Mouse (Mus musculus) kidney, adult 8-10 months (tissue): ENCODE results near the gene Nuak2.

Experiments used
- DNase-seq, 2 experiments: peaks; one replicate each; pipeline ENCODE4 v3.0.0; 2022

Nuak2 gene

GRCm38 (mm10) chr1:132328565-132328964 is 12.6 kb downstream of the Nuak2 start:
- peak; percentile 75 to 82 for DNase-seq

GRCm38 (mm10) chr1:132329656-132330055 is 13.7 kb downstream of the Nuak2 start:
- DNase-seq, result no peak

DNA sequence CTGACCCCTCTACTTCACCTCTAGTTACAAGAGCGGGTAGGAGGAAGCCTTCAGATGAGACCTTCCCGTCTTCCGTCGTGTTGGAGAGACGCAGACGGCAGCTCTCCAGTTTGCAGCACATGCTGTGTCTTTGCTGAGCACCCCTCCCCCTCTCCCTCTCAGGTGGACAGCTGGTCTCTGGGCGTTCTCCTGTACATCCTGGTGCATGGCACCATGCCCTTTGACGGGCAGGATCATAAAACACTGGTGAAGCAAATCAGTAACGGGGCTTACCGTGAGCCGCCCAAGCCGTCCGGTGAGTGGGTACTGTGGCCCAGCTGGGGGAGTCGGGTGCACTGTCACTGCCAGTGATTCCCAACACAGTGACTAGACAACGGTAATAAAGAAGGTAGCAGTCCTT is 14.5 kb downstream of the Nuak2 start:
- DNase-seq, result no peak

DNA sequence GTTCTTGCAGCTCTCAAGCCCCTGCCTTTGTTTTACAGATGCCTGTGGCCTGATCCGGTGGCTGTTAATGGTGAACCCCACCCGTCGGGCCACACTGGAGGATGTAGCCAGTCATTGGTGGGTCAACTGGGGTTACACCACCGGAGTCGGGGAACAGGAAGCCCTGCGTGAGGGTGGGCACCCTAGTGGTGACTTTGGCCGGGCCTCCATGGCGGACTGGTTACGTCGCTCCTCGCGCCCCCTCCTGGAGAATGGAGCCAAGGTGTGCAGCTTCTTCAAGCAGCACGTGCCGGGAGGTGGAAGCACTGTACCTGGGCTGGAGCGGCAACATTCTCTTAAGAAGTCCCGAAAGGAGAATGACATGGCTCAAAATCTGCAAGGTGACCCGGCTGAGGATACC is 15.4 kb downstream of the Nuak2 start:
- no peak for DNase-seq

- DNase-seq, result no peak
These were observed 17.3 kb downstream of the Nuak2 start for GRCm38 (mm10) chr1:132333201-132333600.

GRCm38 (mm10) chr1:132333675-132334141 is 17.8 kb downstream of the Nuak2 start:
- DNase-seq, result peak; percentile 94 to 96

GRCm38 (mm10) chr1:132334178-132334801 is 18.4 kb downstream of the Nuak2 start:
- DNase-seq, result no peak

DNA sequence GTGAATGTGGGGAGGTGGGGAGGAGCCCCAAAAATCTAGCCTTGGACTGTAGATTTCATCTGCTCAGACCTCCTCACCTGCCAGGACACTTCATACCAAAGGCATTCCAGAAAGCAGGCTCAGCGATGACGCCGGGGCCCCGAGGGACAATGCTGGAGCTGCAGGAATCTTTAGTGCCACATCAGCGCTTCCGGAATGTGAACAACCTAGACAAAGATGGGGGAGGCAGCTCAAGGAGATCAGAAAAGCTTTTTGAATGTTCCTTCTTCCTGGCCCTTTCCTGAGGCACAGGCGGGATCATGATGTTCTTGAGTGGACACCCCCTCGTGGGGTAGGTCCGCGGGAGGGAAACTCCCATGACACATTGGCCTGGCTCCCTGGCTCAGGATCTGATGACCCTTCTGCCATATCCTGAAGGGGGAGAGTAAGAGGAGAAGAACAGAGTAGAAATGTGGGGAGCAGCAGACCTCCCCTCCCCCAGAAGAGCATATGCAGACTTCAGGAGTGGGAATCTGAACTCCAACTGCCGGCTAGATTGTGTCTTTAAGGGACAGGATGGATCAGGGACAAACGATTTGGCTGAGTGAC is 19.5 kb downstream of the Nuak2 start:
- peak; percentile 82 to 84 for DNase-seq

- DNase-seq, result no peak
These were observed 21.0 kb downstream of the Nuak2 start for GRCm38 (mm10) chr1:132336921-132337320.

- peak; percentile 71 to 87 for DNase-seq
These were observed 22.2 kb downstream of the Nuak2 start for GRCm38 (mm10) chr1:132338027-132338660.

GRCm38 (mm10) chr1:132341731-132342501 is 26.0 kb downstream of the Nuak2 start:
- peak; percentile 63 to 80 for DNase-seq

GRCm38 (mm10) chr1:132342518-132342917 is 26.6 kb downstream of the Nuak2 start:
- no peak for DNase-seq

DNA sequence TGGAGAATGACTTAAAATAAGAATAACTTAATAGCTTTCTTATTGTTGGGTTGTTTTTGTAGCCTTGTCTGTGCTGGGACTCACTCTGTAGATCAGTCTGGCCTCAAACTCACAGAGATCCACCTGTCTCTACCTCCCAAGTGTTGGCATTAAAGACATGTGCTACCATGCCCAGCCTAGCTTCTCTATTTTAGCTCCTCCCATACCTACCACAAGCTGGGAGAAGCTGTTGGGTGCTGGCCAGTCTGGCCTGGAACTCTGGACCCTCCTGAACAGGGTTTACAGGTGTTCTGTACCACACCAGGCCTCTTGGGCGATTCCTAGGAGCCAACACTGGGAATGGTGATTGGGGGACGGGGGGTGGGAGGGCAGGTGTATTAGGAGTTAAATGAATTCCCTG is 27.3 kb downstream of the Nuak2 start:
- DNase-seq, result no peak

GRCm38 (mm10) chr1:132343656-132344055 is 27.7 kb downstream of the Nuak2 start:
- no peak for DNase-seq

DNA sequence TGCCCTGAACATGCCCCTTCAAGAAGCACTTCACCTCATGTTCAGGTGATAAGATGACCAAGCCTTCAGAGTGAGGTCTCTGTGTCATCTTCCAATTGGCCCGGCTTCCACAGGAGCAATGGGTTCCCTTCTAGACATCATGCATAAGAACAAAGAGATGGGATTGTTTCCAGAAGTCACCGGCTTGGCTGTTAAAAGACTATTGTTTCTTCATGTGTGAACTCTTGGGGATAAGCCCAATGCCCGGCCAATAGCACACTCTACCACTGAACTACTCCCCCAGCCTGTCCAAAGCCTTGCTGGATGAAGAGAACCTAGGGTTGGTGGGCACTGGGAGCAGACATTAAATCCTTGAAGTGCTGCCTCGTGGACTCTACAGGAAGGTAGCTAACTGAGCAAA is 29.6 kb downstream of the Nuak2 start:
- DNase-seq, result no peak

- no peak for DNase-seq
These were observed 30.4 kb downstream of the Nuak2 start for GRCm38 (mm10) chr1:132346134-132346851.

DNA sequence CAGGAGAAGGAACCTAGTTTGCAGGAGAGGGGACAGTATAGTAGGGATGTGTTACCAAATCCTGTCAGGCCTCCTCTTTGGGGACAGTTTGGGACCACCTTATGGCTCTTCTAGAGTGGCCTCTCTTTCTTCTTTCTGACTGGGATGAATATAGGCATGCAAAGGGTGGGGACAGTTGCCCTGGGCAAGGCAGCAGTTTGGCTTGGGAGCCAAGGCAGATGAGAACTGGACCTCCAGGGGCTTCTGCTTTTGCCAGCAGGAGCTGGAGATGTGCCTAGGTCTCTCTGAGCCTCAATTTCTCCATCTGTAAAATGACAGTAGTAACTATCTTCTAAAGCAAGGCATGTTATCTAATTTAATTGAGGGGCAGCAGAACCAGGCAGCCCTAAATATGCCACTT is 31.0 kb downstream of the Nuak2 start:
- no peak for DNase-seq

DNA sequence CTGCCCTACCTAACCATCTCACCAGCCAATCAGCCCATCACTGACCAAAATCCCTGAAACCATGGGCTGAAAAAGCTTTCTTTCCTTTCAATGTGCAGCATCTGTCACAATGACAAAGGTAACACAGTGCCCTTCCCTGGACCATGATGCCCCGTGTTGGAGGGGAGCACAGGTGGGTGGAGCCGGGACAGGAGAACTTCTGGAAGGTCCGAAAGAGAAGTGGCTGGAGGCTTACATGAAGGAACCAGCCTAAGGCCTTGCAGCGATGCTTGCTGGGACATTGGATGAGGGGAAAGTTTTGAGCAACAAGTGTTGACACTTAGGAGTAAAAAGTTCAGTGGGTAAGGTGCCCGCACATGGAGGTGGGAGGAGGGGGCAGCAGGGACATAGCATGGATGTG is 32.5 kb downstream of the Nuak2 start:
- no peak for DNase-seq

DNA sequence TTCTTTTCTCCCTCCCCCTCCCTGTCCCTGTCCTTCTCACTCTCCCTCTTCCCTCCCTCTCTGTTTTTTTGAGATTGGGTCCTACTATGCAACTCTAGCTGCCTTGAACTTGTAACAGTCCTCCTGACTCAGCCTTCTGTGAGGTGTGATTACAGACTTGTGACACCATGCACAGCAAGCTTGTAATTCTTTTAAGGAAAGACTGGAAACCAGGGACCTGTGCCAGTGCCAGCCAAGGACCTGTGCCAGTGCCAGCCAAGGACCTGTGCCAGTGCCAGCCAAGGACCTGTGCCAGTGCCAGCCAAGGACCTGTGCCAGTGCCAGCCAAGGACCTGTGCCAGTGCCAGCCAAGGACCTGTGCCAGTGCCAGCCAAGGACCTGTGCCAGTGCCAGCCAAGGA is 33.1 kb downstream of the Nuak2 start:
- peak in 1 of 2 experiments; percentile 72 for DNase-seq

- DNase-seq, result peak in 1 of 2 experiments; percentile 42
These were observed 33.7 kb downstream of the Nuak2 start for GRCm38 (mm10) chr1:132349601-132350000.

- DNase-seq, result no peak
These were observed 35.1 kb downstream of the Nuak2 start for GRCm38 (mm10) chr1:132351058-132351457.

DNA sequence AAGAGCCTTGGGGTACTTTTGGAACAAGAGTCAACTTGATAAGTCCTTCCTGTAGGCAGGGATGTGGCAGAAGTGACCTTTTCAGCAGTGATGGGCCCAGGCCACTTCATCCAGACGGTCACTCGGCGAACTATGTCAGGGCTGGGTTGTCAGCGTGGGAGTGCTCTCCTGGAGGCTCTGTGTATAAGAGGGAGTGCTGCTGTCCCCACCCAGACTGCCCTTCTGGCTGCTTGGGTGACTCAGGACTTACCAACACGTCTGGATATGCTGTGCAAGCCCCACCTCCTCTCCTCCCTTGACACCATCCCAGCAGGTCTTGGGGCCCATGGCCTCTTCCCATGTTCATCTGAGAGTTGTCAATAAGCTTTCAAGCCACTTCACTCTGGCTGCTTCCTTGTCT is 37.5 kb downstream of the Nuak2 start:
- DNase-seq, result peak in 1 of 2 experiments; percentile 15

DNA sequence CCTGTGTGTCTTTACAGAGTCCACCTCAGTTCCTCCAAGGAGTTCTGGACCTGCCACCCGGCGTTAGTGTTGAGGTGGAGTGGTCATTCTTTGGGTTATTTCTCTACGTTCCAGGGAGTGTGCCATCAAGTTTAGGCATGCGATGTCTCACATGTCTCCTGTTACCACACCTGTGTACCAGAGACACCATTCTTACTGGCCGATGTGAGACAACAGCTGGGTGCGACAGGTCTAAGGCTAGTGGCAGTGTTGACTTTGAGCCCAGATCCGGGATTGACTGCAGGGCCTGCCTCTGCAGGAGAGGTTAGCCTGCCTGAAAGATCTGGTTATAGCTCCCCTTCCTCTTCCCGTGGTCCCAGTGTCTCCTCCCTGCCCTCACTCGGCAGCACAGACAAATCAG is 38.3 kb downstream of the Nuak2 start:
- no peak for DNase-seq
